Mouse (Mus musculus): ENCODE measurements around the gene Plpp7.

DNA sequence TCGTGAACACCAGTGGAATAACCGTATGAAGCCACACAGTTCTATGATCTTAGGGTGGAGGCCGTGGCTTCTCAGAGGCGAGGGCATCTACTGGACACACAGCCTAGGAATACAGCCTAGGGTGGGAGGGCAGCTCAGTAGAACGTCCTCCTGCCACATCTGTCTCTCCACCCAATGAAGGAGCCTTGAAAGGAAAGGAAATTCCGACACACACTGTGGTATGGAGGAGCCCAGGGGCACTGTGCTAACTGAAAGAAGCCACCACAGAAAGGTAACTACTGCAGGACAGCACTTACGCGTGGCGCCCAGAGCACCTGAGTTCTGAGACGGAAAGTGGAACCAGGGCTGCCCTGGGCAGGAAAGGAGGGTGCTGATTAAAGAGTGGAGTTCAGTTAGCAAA is 24.6 kb upstream of the Plpp7 start:
- no peak for TF ChIP-seq CTCF (IDR thresholded peaks at IDR 0.05; ENCODE audit: insufficient read depth, low read depth, low read length)
- no peak for TF ChIP-seq POLR2A (IDR thresholded peaks at IDR 0.05; ENCODE audit: insufficient read depth, low read depth, low read length)
